Mouse (Mus musculus): Measurements from ENCODE around the gene Dlg4. TPM values are rescaled to one million over a fixed set of nuclear protein-coding genes. Genes with fewer than 3 reads are reported as not detected.
"Not testable (repeated sequence)": the region's sequence is repeated elsewhere in the genome, so short reads cannot be mapped to it uniquely, and the experiment has no call there.

Dlg4 gene
- total RNA-seq, 2 experiments from 2014 or later = 3.2 to 5.2 TPM

DNA sequence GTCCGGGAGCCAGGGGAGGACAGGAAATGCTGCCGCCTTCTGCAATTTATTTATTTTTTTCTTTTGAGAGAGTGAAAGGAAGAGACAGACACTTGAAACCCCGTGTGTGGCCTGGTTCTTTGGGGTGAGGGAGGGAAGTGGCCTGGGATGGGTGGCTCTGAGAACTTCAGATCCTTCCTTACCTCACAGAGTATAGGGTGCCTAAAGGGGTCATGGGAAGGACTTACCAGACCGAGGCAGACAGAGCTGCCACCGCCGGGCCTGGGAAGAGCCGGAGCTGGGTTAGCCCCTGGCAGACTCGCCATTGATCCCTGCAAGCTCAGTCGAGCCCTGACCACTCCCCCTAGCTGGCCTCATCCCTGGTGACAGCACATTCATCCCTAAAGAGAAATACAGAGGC lies 28.7 kb downstream of the Dlg4 start:
- intact Hi-C loops (cut with DNase I) = no loop called here
- no peak overlapping the region for H3K4me3 ChIP-seq
- no peak for DNase-seq
- no peak for TF ChIP-seq CTCF (IDR thresholded peaks at IDR 0.05)
- H3K27ac ChIP-seq = no peak overlapping the region

GRCm38 (mm10) chr11:70049366-70049765 lies 32.6 kb downstream of the Dlg4 start:
- no peak overlapping the region for H3K27ac ChIP-seq
- no peak for DNase-seq
- intact Hi-C loops (cut with DNase I) = no loop called here
- TF ChIP-seq CTCF (IDR thresholded peaks at IDR 0.05) = no peak
- no peak overlapping the region for H3K4me3 ChIP-seq

DNA sequence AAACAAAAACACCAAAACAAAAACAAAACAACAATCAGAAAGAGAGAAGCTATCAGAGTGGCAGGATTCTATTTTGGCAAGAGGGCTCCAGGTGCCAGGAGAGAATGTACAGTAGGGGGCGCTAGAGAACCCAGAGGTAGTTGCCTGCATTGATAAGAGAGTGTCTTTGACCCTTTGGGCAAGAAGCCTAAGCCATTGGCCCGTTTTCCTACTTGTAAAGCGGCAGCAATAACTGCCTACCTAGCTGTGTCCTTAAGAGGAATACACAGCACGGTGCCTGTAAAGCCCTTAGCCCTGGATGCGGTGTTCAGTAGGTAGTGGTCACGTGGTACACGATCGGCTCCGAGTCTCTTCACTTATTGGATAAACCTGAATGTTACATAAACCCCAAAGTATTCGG lies 33.1 kb downstream of the Dlg4 start:
- TF ChIP-seq CTCF (IDR thresholded peaks at IDR 0.05) = peak; percentile 51
- intact Hi-C loops (cut with DNase I) = no loop called here
- no peak overlapping the region for H3K4me3 ChIP-seq
- DNase-seq = no peak
- H3K27ac ChIP-seq = no peak overlapping the region

DNA sequence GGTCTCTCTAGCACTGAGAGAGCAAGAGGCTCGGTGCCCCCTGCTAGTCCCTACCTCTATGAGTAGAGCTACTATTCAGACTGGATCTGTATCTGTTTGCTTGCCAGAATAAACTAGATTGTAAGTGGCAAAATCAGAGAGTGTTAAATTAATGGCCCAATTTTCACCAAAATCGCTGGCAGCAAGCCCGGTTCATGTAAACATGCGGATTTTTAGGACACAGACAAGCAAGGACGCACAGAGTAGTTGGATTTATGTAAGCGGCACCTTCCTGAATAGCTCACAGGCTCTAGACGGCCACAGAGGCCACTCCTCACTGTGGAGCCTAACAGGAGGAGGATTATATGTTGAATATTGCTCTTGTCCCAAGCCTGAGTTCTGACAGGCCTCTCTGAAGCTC lies 36.4 kb downstream of the Dlg4 start:
- TF ChIP-seq CTCF (IDR thresholded peaks at IDR 0.05) = no peak
- DNase-seq = no peak
- intact Hi-C loops (cut with DNase I) = no loop called here
- H3K4me3 ChIP-seq = no peak overlapping the region
- no peak overlapping the region for H3K27ac ChIP-seq

GRCm38 (mm10) chr11:70053898-70054570 lies 37.3 kb downstream of the Dlg4 start, which contains the start of gene Asgr1:
Asgr1 (plus strand) TSS chr11:70054085.
- Histone ChIP-seq H3K4me3 (no peak within 1 kb of the TSS), H3K27ac (no peak within 1 kb of the TSS)
- DNase-seq = no peak
- no peak for TF ChIP-seq CTCF (IDR thresholded peaks at IDR 0.05)
- intact Hi-C loops (cut with DNase I) = loop anchor here (2.0 kb wide), 1 partner anchor 159 kb away; the partner anchor contains the start of gene Slc16a11

DNA sequence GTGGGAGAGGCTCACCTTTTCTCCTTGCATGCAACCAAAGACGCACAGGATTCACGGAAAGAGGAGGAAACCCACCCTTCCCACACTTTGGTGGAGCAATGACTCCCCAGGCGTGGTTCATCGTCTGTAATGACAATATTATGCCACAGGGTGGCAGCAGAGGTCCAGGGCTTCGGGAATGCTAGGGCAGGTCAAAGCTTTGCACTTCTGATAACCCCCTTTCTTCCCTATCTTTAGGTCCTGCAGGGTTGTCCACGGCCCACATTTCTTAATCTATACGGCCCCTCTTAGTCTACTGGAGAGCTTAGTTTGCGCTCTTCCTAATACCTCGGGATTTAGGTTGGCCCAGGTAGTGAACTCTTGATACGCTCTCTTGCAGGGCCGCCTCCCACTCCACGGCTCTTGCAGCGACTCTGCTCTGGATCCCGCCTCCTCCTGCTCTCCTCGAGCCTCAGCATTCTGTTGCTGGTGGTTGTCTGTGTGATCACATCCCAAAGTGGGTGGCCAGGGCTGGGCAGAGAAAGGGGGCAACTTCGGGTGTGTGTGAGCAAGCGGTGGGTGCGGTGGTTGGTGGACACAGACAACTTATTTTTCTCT lies 39.0 kb downstream of the Dlg4 start:
- Histone ChIP-seq H3K27ac (no peak overlapping the region), H3K4me3 (0 out of 2 replicates have a peak overlapping the region, but pooled peaks have one; percentile 32)
- peak; percentile 91 for TF ChIP-seq CTCF (IDR thresholded peaks at IDR 0.05)
- DNase-seq = peak; percentile 73
- intact Hi-C loops (cut with DNase I) = loop anchor here (2.0 kb wide), 1 partner anchor 157 kb away; the partner anchor contains the start of gene Slc16a11

DNA sequence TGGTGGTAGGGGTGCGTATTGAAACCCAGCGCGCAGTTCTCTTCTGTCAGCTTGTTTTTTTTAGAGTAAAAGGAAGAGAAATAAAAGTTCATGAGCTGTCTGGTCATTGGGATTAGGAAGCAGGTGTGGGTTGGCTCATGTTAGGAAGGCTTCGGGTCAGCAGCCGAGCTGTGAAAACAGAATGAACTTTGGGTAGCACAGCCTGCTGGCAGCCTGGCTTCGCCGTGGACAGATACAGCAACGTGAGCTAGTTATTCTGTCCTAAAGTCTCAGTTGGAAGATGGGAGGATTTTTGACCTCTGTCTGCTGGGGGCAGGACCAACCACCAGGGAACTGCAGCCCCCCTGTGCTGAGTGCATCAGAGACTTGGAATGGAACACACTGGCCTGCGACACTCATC lies 41.1 kb downstream of the Dlg4 start:
- no peak for DNase-seq
- intact Hi-C loops (cut with DNase I) = no loop called here
- no peak for TF ChIP-seq CTCF (IDR thresholded peaks at IDR 0.05)
- Histone ChIP-seq H3K4me3 (no peak overlapping the region), H3K27ac (no peak overlapping the region)

DNA sequence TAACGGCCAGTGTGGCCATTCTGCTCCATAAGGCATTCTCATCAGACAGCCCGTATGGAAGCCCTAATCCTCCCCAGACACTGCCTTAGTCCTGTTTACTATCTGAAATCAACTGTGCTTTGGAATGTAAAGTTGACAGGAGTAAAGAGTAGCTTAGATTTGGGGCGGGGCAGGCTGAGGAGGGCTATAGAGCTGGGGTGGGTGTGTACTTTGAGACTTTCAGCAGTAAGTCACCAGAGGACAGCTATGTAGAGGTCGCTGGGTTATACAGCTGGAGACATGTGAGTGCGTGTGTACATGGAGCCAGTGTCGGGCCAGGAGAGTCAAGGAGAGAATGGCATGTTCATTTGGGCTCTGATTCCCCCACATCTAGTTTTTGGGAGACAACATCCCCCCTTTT lies 43.2 kb downstream of the Dlg4 start:
- Histone ChIP-seq H3K4me3 (no peak overlapping the region), H3K27ac (no peak overlapping the region)
- TF ChIP-seq CTCF (IDR thresholded peaks at IDR 0.05) = no peak
- DNase-seq = no peak
- intact Hi-C loops (cut with DNase I) = no loop called here

DNA sequence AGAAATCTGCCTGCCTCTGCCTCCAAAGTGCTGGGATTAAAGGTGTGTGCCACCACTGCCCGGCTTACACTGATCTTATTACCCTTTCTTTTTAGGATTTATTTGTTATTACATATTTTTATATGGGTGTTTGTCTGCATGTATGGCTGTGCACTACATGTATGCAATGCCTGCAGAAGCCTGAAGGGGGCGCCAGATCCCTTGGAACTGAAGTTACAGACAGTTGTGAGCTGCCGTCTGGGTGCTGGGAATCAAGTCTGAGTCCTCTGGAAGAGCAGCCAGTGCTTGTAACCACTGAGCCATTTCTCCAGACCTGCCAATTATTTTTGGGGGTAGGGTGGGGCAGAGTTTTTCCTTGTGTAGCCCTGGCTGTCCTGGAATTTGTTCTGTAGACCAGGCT lies 46.3 kb downstream of the Dlg4 start:
- TF ChIP-seq CTCF (IDR thresholded peaks at IDR 0.05) = no peak
- intact Hi-C loops (cut with DNase I) = no loop called here
- no peak for DNase-seq
- no peak overlapping the region for H3K27ac ChIP-seq
- no peak overlapping the region for H3K4me3 ChIP-seq

DNA sequence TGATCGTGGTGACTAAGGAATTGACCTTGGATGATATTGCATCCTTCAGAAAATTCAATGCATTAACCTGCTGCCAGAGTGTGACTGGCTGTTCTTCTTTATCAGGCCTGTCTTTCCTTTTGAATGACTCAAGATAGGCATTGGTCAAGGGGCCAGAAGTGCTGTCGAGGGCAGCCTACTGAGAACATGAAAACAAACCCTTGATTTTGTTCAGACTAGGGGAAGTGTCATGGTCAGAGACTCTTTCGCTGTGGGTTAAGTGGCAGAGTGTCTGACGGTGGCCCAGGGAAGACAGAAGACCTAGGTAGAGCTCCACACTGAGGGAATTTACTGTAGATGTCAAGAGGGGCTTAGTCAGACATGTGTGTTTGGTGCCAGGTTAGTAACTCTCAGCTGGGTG lies 50.0 kb downstream of the Dlg4 start:
- no peak for DNase-seq
- no peak overlapping the region for H3K4me3 ChIP-seq
- no peak for TF ChIP-seq CTCF (IDR thresholded peaks at IDR 0.05)
- no peak overlapping the region for H3K27ac ChIP-seq
- intact Hi-C loops (cut with DNase I) = no loop called here

DNA sequence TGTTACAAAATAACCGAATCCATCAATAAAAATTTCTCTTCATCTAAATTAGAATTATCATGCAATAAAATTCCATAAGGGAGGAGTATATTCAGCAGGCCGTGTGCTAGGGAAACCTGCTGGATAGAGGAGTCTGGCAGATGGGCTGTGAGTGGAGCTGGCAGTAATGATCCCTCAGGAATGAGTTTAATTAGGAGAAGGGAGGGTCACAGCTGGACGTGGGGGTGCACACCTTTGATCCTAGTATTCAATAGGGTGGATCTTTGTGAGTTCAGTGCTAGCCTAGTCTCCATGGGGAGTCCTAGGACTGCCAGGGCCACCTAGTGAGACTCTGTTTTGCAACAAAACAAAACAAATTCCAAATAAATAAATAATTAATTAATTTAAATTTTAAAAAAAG lies 51.5 kb downstream of the Dlg4 start:
- no peak for DNase-seq
- intact Hi-C loops (cut with DNase I) = no loop called here
- Histone ChIP-seq H3K4me3 (no peak overlapping the region), H3K27ac (no peak overlapping the region)
- TF ChIP-seq CTCF (IDR thresholded peaks at IDR 0.05) = no peak

DNA sequence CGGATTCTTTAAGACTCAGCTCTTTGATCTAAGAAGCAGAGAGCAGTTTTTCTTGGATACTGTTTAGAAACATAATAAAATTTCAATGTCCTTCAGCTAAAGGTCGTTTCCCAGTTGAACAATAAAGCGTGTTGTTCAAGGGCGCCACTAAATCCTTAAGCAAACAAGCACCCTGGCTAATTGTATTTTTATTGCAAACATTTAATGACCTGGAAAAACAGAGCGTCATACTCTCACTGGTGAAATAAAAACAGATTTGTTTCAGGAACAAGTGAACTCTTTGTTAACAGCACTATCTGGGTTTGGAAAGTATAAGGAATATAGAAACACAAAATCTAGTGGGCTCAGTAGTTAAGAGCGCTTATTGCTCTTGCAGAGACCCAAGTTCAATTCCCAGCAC lies 53.3 kb downstream of the Dlg4 start:
- H3K27ac ChIP-seq = no peak overlapping the region
- no peak overlapping the region for H3K4me3 ChIP-seq
- TF ChIP-seq CTCF (IDR thresholded peaks at IDR 0.05) = no peak
- no peak for DNase-seq
- intact Hi-C loops (cut with DNase I) = no loop called here

- H3K27ac ChIP-seq; intact Hi-C loops (cut with DNase I); H3K4me3 ChIP-seq; DNase-seq: not testable (repeated sequence)
Measured at GRCm38 (mm10) chr11:70070603-70071002, 53.9 kb downstream of the Dlg4 start.
